Mouse (Mus musculus) adipocyte (in vitro differentiated cells): ENCODE measurements around the gene Olfr1410.

Experiments used
- DNase-seq: peaks from one replicate; pipeline ENCODE4 v3.0.0-alpha.2; 2016; ENCODE audit warnings: low spot score

Olfr1410 gene

GRCm38 (mm10) chr1:92641514-92642272, 36.1 kb downstream of the Olfr1410 start, which contains the start of gene Cops9:
Gene Cops9, minus strand, starts transcription at chr1:92641985.
- DNase-seq, result peak; percentile 89

GRCm38 (mm10) chr1:92643691-92644090, 38.1 kb downstream of the Olfr1410 start:
- DNase-seq, result no peak

- no peak for DNase-seq
These were observed 39.3 kb downstream of the Olfr1410 start for GRCm38 (mm10) chr1:92644916-92645315.

- no peak for DNase-seq
These were observed 40.5 kb downstream of the Olfr1410 start for GRCm38 (mm10) chr1:92646111-92646510.

GRCm38 (mm10) chr1:92646601-92647000, 41.0 kb downstream of the Olfr1410 start:
- no peak for DNase-seq

GRCm38 (mm10) chr1:92647026-92647425, 41.4 kb downstream of the Olfr1410 start:
- no peak for DNase-seq

GRCm38 (mm10) chr1:92647752-92648151, 42.2 kb downstream of the Olfr1410 start:
- DNase-seq, result peak; percentile 70

- no peak for DNase-seq
These were observed 42.6 kb downstream of the Olfr1410 start for GRCm38 (mm10) chr1:92648197-92648596.

- DNase-seq, result peak; percentile 70
These were observed 43.1 kb downstream of the Olfr1410 start, which contains the start of gene Otos for GRCm38 (mm10) chr1:92648673-92649072. Gene Otos, minus strand, starts transcription at chr1:92648841.

GRCm38 (mm10) chr1:92651467-92651866, 45.9 kb downstream of the Olfr1410 start:
- no peak for DNase-seq

GRCm38 (mm10) chr1:92653179-92653578, 47.6 kb downstream of the Olfr1410 start:
- DNase-seq, result no peak

GRCm38 (mm10) chr1:92654676-92655075, 49.1 kb downstream of the Olfr1410 start:
- DNase-seq, result no peak

- DNase-seq, result no peak
These were observed 51.6 kb downstream of the Olfr1410 start for GRCm38 (mm10) chr1:92657025-92657820.

- DNase-seq, result no peak
These were observed 53.8 kb downstream of the Olfr1410 start for GRCm38 (mm10) chr1:92659392-92659791.
